Mouse (Mus musculus): ENCODE results near the gene Sftpa1. TPM values are rescaled to one million over a fixed set of nuclear protein-coding genes. Genes with fewer than 3 reads are reported as not detected.

Gene Sftpa1
- polyA plus RNA-seq (2015; fragmentation: Nextera tagmentation; extraction: Ambion mirVana) = 0.06 TPM in 1 of 2 replicates, not detected in the other

DNA sequence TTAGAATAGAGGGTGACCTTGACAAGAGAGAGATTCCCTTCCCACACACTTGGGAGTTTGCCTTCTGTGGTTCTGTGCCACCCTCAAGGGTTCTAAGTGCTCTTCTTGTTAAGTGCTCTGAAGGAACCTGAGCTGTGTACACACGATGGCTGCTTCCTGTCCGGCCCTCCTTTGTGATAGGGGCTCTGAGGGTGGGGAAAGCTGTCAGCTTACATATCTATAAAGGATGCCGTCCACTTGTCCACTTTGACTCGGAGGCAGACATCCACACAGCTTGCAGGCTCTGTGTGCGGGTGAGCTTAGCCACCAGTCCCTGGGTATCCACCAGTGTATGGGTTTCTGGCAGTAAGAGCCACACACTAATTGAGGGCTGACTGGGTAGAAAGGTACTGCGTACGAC lies at the start of gene Sftpa1:
TSS of gene Sftpa1 (plus strand) at position 243 of the 400 bp plus-strand sequence.
- TF ChIP-seq CTCF (IDR thresholded peaks at IDR 0.05; ENCODE audit: low read depth) (no peak), EP300 (optimal IDR thresholded peaks at IDR 0.05) (no peak)
- no peak within 1 kb of the TSS for H3K9ac ChIP-seq (ENCODE audit: low read length)

DNA sequence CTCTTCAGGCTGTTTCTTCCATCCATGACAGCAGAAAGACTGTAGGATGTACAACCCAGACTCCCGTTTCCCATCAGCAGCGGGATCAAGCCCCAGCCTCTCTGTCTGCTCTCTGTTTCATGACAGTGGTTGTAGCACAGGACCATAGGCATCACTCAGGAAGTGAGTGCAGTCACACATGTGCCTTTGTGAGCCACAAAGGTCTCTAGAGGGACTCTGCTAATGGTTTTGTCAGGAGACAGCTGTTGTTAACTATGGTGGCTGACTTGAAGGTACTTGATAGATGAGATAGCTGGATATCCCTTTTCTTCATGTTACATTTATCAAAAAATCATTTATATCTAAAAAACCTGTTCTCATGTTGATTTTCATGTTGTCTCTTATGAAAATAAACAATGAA lies 49.2 kb upstream of the Sftpa1 start:
- H3K27me3 ChIP-seq (ENCODE audit: control insufficient read depth, insufficient read depth, low read length) = no peaks in the 10 kb centered on the region
- 76% methylated on average over 2 of the region's 2 CpGs for WGBS
- no peak for ATAC-seq (ENCODE audit: low FRiP score, low TSS enrichment)
- H3K36me3 ChIP-seq (ENCODE audit: control insufficient read depth, insufficient read depth, low read length) = no peaks in the 10 kb centered on the region
- H3K4me1 ChIP-seq (replicated peaks; ENCODE audit: control insufficient read depth, insufficient read depth) = no peaks in the 10 kb centered on the region
- TF ChIP-seq CTCF (IDR thresholded peaks at IDR 0.05; ENCODE audit: low read depth) = no peak
- TF ChIP-seq EP300 (optimal IDR thresholded peaks at IDR 0.05) = no peak
- no peaks in the 10 kb centered on the region for H3K9me3 ChIP-seq (ENCODE audit: control insufficient read depth, low read length)
- no peak overlapping the region for H3K9ac ChIP-seq (ENCODE audit: low read length)
- H3K4me3 ChIP-seq (ENCODE audit: low read depth, low read length) = no peak overlapping the region
- H3K27ac ChIP-seq (replicated peaks) = no peak overlapping the region
- H3K4me2 ChIP-seq (replicated peaks; ENCODE audit: low read depth) = no peak overlapping the region
- no peak for DNase-seq (ENCODE audit: low spot score)

More for the DNA sequence above, at the start of gene Sftpa1:
- H3K4me2 ChIP-seq (replicated peaks; ENCODE audit: low read depth) = no peak within 1 kb of the TSS
- H3K4me3 ChIP-seq (ENCODE audit: low read depth, low read length) = no peak within 1 kb of the TSS
- no peaks in the 10 kb centered on the region for H3K4me1 ChIP-seq (replicated peaks; ENCODE audit: control insufficient read depth, insufficient read depth)
- H3K36me3 ChIP-seq (ENCODE audit: control insufficient read depth, insufficient read depth, low read length) = no peaks in the 10 kb centered on the region
- 66% methylated on average over 7 of the region's 7 CpGs for WGBS
- ATAC-seq (ENCODE audit: low FRiP score, low TSS enrichment) = no peak
- H3K27ac ChIP-seq (replicated peaks) = no peak within 1 kb of the TSS
- DNase-seq (ENCODE audit: low spot score) = no peak
- no peaks in the 10 kb centered on the region for H3K9me3 ChIP-seq (ENCODE audit: control insufficient read depth, low read length)
- H3K27me3 ChIP-seq (ENCODE audit: control insufficient read depth, insufficient read depth, low read length) = no peaks in the 10 kb centered on the region

DNA sequence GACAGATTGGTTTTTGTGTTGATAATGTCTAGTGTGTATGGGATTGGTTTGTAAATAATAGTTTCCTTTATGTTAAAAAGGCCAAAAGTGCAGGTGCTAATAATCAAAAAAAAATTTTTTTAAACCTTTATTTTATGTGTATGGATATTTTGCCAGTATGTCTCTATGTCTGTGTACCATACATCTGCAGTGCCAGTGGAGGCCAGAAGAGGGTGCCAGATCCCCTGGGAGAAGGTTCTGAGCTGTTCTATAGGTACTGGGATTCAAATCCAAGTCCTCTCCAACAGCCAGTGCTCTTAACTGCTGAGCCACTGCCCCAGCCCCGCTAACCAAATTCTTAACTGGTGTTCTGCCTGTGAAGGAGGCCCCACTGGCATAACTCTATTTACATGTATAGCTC lies 44.1 kb upstream of the Sftpa1 start:
- TF ChIP-seq CTCF (IDR thresholded peaks at IDR 0.05; ENCODE audit: low read depth) (peak; percentile 54), EP300 (optimal IDR thresholded peaks at IDR 0.05) (no peak)
- no peak overlapping the region for H3K9ac ChIP-seq (ENCODE audit: low read length)
- H3K9me3 ChIP-seq (ENCODE audit: control insufficient read depth, low read length) = no peaks in the 10 kb centered on the region
- H3K4me3 ChIP-seq (ENCODE audit: low read depth, low read length) = no peak overlapping the region
- H3K4me2 ChIP-seq (replicated peaks; ENCODE audit: low read depth) = no peak overlapping the region
- no peaks in the 10 kb centered on the region for H3K4me1 ChIP-seq (replicated peaks; ENCODE audit: control insufficient read depth, insufficient read depth)
- H3K27ac ChIP-seq (replicated peaks) = no peak overlapping the region
- 84% methylated on average over 1 of the region's 1 CpGs for WGBS
- peak; percentile 19 for DNase-seq (ENCODE audit: low spot score)
- no peaks in the 10 kb centered on the region for H3K27me3 ChIP-seq (ENCODE audit: control insufficient read depth, insufficient read depth, low read length)
- no peak for ATAC-seq (ENCODE audit: low FRiP score, low TSS enrichment)
- H3K36me3 ChIP-seq (ENCODE audit: control insufficient read depth, insufficient read depth, low read length) = no peaks in the 10 kb centered on the region

DNA sequence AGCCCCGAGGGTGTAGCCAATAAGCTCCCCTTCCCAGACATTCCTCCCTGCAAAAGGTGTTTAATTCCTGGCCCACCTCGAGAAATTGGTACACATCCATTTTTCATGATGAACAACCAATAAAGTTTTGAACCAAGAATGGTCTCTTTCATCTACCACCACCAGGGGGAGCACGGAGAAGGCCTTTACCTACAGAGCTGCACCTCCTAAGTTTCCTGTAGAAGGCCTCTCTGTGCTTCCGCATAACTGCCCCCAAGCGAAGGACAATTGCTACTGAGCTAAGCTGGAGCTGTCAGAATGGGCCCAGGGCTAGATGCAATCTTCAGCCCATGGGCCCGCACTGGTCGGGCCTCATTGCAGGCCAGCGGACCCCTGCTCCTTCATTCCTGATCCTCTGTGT lies 40.8 kb upstream of the Sftpa1 start:
- no peak overlapping the region for H3K4me3 ChIP-seq (ENCODE audit: low read depth, low read length)

DNA sequence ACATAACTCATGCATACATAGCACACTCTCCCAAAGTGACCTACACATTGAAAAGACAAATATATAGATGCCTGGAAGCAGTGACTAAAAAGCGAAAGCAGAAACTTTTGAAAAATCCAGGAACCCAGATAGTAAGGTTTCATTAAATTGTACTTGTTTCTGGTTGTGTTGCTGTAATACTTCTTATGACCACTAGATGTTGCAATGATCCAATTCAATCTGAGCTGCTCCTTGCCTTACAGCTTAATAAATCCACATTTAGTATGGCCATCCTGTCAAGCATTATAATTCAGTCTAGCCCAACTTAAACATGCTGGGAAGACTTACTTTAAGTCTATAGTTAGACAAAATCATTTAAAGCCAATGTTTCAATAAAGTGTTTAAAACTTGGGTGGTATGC lies 37.5 kb upstream of the Sftpa1 start:
- Histone ChIP-seq H3K9me3 (ENCODE audit: control insufficient read depth, low read length) (no peaks in the 10 kb centered on the region), H3K4me3 (ENCODE audit: low read depth, low read length) (no peak overlapping the region), H3K36me3 (ENCODE audit: control insufficient read depth, insufficient read depth, low read length) (no peaks in the 10 kb centered on the region), H3K4me2 (replicated peaks; ENCODE audit: low read depth) (no peak overlapping the region), H3K4me1 (replicated peaks; ENCODE audit: control insufficient read depth, insufficient read depth) (no peaks in the 10 kb centered on the region), H3K9ac (ENCODE audit: low read length) (no peak overlapping the region), H3K27me3 (ENCODE audit: control insufficient read depth, insufficient read depth, low read length) (no peaks in the 10 kb centered on the region), H3K27ac (replicated peaks) (no peak overlapping the region)
- no peak for TF ChIP-seq EP300 (optimal IDR thresholded peaks at IDR 0.05)
- peak; percentile 78 for TF ChIP-seq CTCF (IDR thresholded peaks at IDR 0.05; ENCODE audit: low read depth)
- WGBS = 40% methylated on average over 1 of the region's 1 CpGs
- ATAC-seq (ENCODE audit: low FRiP score, low TSS enrichment) (no peak), DNase-seq (ENCODE audit: low spot score) (no peak)

More for the DNA sequence above, 40.8 kb upstream of the Sftpa1 start:
- 43% methylated on average over 8 of the region's 8 CpGs for WGBS
- ATAC-seq (ENCODE audit: low FRiP score, low TSS enrichment) = no peak
- H3K36me3 ChIP-seq (ENCODE audit: control insufficient read depth, insufficient read depth, low read length) = no peaks in the 10 kb centered on the region
- no peaks in the 10 kb centered on the region for H3K4me1 ChIP-seq (replicated peaks; ENCODE audit: control insufficient read depth, insufficient read depth)
- no peak overlapping the region for H3K27ac ChIP-seq (replicated peaks)
- H3K9me3 ChIP-seq (ENCODE audit: control insufficient read depth, low read length) = no peaks in the 10 kb centered on the region
- H3K4me2 ChIP-seq (replicated peaks; ENCODE audit: low read depth) = no peak overlapping the region
- H3K27me3 ChIP-seq (ENCODE audit: control insufficient read depth, insufficient read depth, low read length) = no peaks in the 10 kb centered on the region
- H3K9ac ChIP-seq (ENCODE audit: low read length) = no peak overlapping the region
- TF ChIP-seq CTCF (IDR thresholded peaks at IDR 0.05; ENCODE audit: low read depth) (peak; percentile 76), EP300 (optimal IDR thresholded peaks at IDR 0.05) (no peak)
- peak; percentile 29 for DNase-seq (ENCODE audit: low spot score)

DNA sequence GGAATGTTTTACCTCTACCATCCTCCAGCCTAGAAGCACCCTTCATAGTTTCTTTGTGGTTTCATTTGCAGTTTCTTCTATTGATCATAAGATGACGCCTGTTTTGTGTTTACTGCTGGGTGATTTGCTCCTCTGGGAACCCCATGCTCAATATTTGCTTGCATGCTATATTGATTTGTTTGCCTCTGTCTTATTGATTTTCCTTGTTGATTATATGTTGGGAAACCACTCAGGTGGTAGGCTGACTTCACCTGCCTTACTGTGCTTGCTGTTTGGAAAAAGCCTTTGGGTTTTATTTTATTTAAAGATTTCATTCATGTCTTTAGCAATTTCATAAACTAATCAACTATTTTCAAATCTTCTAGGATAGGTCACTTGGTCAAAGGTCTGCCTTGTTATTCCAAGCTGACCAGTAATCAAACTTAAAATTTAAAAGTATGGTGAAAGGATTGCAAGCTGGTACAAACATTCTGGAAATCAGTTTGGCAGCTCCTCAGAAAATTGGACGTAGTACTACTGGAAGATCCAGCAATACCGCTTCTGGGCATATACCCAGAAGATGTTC lies 35.2 kb upstream of the Sftpa1 start:
- DNase-seq (ENCODE audit: low spot score) = no peak
- H3K9me3 ChIP-seq (ENCODE audit: control insufficient read depth, low read length) = no peaks in the 10 kb centered on the region
- 77% methylated on average over 3 of the region's 3 CpGs for WGBS
- no peaks in the 10 kb centered on the region for H3K27me3 ChIP-seq (ENCODE audit: control insufficient read depth, insufficient read depth, low read length)
- H3K4me2 ChIP-seq (replicated peaks; ENCODE audit: low read depth) = no peak overlapping the region
- H3K27ac ChIP-seq (replicated peaks) = no peak overlapping the region
- no peak overlapping the region for H3K4me3 ChIP-seq (ENCODE audit: low read depth, low read length)
- no peaks in the 10 kb centered on the region for H3K36me3 ChIP-seq (ENCODE audit: control insufficient read depth, insufficient read depth, low read length)
- no peak overlapping the region for H3K9ac ChIP-seq (ENCODE audit: low read length)
- no peaks in the 10 kb centered on the region for H3K4me1 ChIP-seq (replicated peaks; ENCODE audit: control insufficient read depth, insufficient read depth)
- TF ChIP-seq CTCF (IDR thresholded peaks at IDR 0.05; ENCODE audit: low read depth) = no peak
- TF ChIP-seq EP300 (optimal IDR thresholded peaks at IDR 0.05) = no peak
- no peak for ATAC-seq (ENCODE audit: low FRiP score, low TSS enrichment)

Data from stomach, postnatal 0 days (tissue).